14 mouse cellular contexts compared by ENCODE assay signal in the genomic region with DNA sequence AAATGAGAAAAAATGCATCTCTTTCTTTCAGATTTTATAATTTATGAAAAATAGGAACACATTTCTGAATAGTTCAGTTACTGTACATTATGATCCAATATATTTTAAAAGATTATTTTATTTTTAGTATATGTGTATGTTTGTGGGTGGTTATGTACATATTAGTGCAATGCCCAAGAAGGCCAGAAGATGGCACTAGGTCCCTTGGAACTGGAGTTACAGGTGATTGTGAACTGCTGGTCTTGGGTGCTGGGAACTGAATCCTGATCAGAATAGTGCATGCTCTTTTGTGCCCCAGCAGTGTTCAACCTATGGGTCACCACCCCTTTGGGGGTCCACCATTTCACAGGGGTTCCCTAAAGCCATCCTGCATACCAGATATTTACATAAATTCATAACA. TPM values are rescaled to one million over a fixed set of nuclear protein-coding genes. Genes with fewer than 3 reads are reported as not detected.
DNase-seq lines count a peak whose midpoint lies in the region; TF ChIP-seq lines count a peak whose summit lies in the region.
"Had no signal": no experiment of that assay in that cellular context is flagged by ENCODE, and none has a peak within 500 bp of the region (broad histone marks: within the 10 kb centered on the region; RNA-seq: fewer than 3 reads in every experiment).

No protein-coding gene starts in this region.

- H3K4me1 ChIP-seq in liver, adult 2 months (ENCODE audit: control insufficient read depth, insufficient read depth, low read length) = no peaks in the 10 kb centered on the region
- no peaks in the 10 kb centered on the region for H3K4me1 ChIP-seq in bone marrow, adult 2 months (ENCODE audit: control insufficient read depth, insufficient read depth, low read length)
- H3K4me1 ChIP-seq: midbrain, embryonic 15.5 days; neural tube, embryonic 15.5 days had no signal

- H3K4me3 ChIP-seq in liver, adult 2 months (ENCODE audit: insufficient read depth, low read depth, low read length) = no peak overlapping the region
- H3K4me3 ChIP-seq in bone marrow, adult 2 months (replicated peaks; ENCODE audit: control insufficient read depth, low read depth, low read length) = no peak overlapping the region
- H3K4me3 ChIP-seq: midbrain, embryonic 15.5 days; neural tube, embryonic 15.5 days had no signal

- TF ChIP-seq POLR2A in liver, adult 2 months (IDR thresholded peaks at IDR 0.05; ENCODE audit: extremely low read depth, insufficient read depth, low read length) = no peak
- TF ChIP-seq POLR2A in bone marrow, adult 2 months (IDR thresholded peaks at IDR 0.05; ENCODE audit: borderline replicate concordance, control insufficient read depth, low read depth, low read length) = no peak

- peak; percentile 22; the same call in 1 of the 2 replicates for TF ChIP-seq CTCF in liver, adult 2 months (IDR thresholded peaks at IDR 0.05; ENCODE audit: low read depth, low read length)
- 0 out of 2 replicates have a peak, but pooled peaks have one; percentile 11 for TF ChIP-seq CTCF in bone marrow, adult 2 months (IDR thresholded peaks at IDR 0.05; ENCODE audit: control insufficient read depth, insufficient read depth, low read length)

- no peaks in the 10 kb centered on the region for H3K79me2 ChIP-seq in liver, adult 2 months (ENCODE audit: control insufficient read depth, insufficient read depth, low read length)

- peaks cover 10% of the 10 kb centered on the region; the same call in 1 of the 2 replicates for H3K36me3 ChIP-seq in liver, adult 2 months (ENCODE audit: control insufficient read depth, insufficient read depth, low read length)

- H3K27ac ChIP-seq in liver, adult 2 months (replicated peaks; ENCODE audit: insufficient read depth, low read depth, low read length) = no peak overlapping the region
- no peak overlapping the region for H3K27ac ChIP-seq in bone marrow, adult 2 months (ENCODE audit: control insufficient read depth, insufficient read depth, low read depth, low read length, poor library complexity)
- H3K27ac ChIP-seq: midbrain, embryonic 15.5 days; neural tube, embryonic 15.5 days had no signal

- no peak overlapping the region for H3K9ac ChIP-seq in liver, adult 2 months (ENCODE audit: low read depth, low read length)
- H3K9ac ChIP-seq: midbrain, embryonic 15.5 days; neural tube, embryonic 15.5 days had no signal

- H3K27me3 ChIP-seq in liver, adult 2 months (ENCODE audit: control insufficient read depth, insufficient read depth, low read length) = no peaks in the 10 kb centered on the region
- H3K27me3 ChIP-seq: midbrain, embryonic 15.5 days; neural tube, embryonic 15.5 days had no signal

- DNase-seq in embryo, embryonic 10.5 days (ENCODE audit: low spot score) = peak; percentile 9
- no peak for DNase-seq in embryo, embryonic 10 days (ENCODE audit: low spot score)
- peak; percentile 2 for DNase-seq in liver, adult 2 months (ENCODE audit: extremely low read depth, low read depth, low spot score)
- no peak for DNase-seq in liver
- peak; percentile 6 to 13 for DNase-seq in B cell, adult 2 months
- DNase-seq in T-cell, adult 2 months (ENCODE audit: low spot score) = no peak
- DNase-seq in cerebellum, adult 11 months = no peak
- DNase-seq: cerebellum, postnatal 36 days; heart, adult 18-20 months; kidney, adult 18-20 months; lung, postnatal 10 days had no signal

RNA-seq across cellular contexts. Expression of a gene that starts 31.4 kb away (rescaled TPM):
- 2.9 and 3.4 TPM in 2 replicates for total RNA-seq in liver, adult 2 months (2014; rRNA removed)
- 0.63 and 0.88 TPM in 2 replicates for polyA plus RNA-seq in liver, adult 2 months (2012; rRNA removed)
- 2.4 and 11.1 TPM in 2 replicates for polyA plus RNA-seq in bone marrow, adult 2 months (2011; ENCODE audit: insufficient read depth, insufficient read length, low replicate concordance, missing spikeins)

Comparison
In these comparisons a context has a peak if more than half of its experiments do, and no peak if none do; other contexts are left out.
1. DNase-seq: peak in embryo, embryonic 10.5 days (single experiment), liver, adult 2 months (single experiment) and B cell, adult 2 months (2 of 2); none in embryo, embryonic 10 days (single experiment), liver (single experiment), T-cell, adult 2 months (single experiment) and cerebellum, adult 11 months (single experiment).